Mouse (Mus musculus) forebrain, embryonic 10.5 days (tissue): ENCODE measurements at regions not wholly inside any gene's neighbourhood (a gene's known extent, or its start where the extent isn't known, plus 50 kb on each side); places are given as distances from the start of the nearest gene placed in this dataset.

Experiments
- DNase-seq: peaks from one replicate; pipeline ENCODE4 v3.0.0-alpha.2; 2017; ENCODE audit warnings: low spot score; ENCODE audit errors: extremely low spot score
- H3K27ac ChIP-seq: fragments of 300-500 bp; sonication (generic); 2 replicates; pipeline ENCODE4 v1.5.1; 2016; ENCODE audit warnings: mild to moderate bottlenecking
- H3K27me3 ChIP-seq: fragments of 300-500 bp; sonication (generic); 2 replicates; pipeline ENCODE4 v1.6.1; 2016; ENCODE audit warnings: mild to moderate bottlenecking; ENCODE audit not compliant: poor library complexity, severe bottlenecking
- H3K36me3 ChIP-seq: fragments of 300-500 bp; sonication (generic); replicated peaks from 2 replicates; pipeline ENCODE4 v1.6.1; 2016; ENCODE audit warnings: mild to moderate bottlenecking, moderate library complexity
- H3K4me1 ChIP-seq: fragments of 300-500 bp; sonication (generic); 2 replicates; pipeline ENCODE4 v1.6.1; 2016
- H3K4me3 ChIP-seq: fragments of 300-500 bp; sonication (generic); 2 replicates; pipeline ENCODE4 v1.5.1; 2016; ENCODE audit warnings: mild to moderate bottlenecking, moderate library complexity
- H3K9me3 ChIP-seq: fragments of 300-500 bp; sonication (generic); 2 replicates; pipeline ENCODE4 v1.6.1; 2016; ENCODE audit warnings: mild to moderate bottlenecking, moderate library complexity
- WGBS: fragments of 180-500 bp; shearing (Covaris S2); methylation state at CpG from one replicate; pipeline ENCODE4 v1.1.7; 2016; 5-methylcytosine and 5-hydroxymethylcytosine counted together

- Histone ChIP-seq H3K27me3 (no peaks in the 10 kb centered on the region), H3K4me3 (no peak overlapping the region), H3K27ac (no peak overlapping the region), H3K9me3 (no peaks in the 10 kb centered on the region), H3K4me1 (no peaks in the 10 kb centered on the region), H3K36me3 (no peaks in the 10 kb centered on the region)
- no peak for DNase-seq
- 73% methylated on average over 6 of the region's 7 CpGs for WGBS
Observed at GRCm38 (mm10) chr6:147954967-147955830, 91.9 kb upstream of the Far2 start.

GRCm38 (mm10) chr6:147964739-147965138, 82.3 kb upstream of the Far2 start:
- Histone ChIP-seq H3K4me1 (no peaks in the 10 kb centered on the region), H3K36me3 (no peaks in the 10 kb centered on the region), H3K4me3 (no peak overlapping the region), H3K27me3 (no peaks in the 10 kb centered on the region), H3K27ac (no peak overlapping the region), H3K9me3 (no peaks in the 10 kb centered on the region)
- DNase-seq = no peak
- 90% methylated on average over 4 of the region's 4 CpGs for WGBS

DNA sequence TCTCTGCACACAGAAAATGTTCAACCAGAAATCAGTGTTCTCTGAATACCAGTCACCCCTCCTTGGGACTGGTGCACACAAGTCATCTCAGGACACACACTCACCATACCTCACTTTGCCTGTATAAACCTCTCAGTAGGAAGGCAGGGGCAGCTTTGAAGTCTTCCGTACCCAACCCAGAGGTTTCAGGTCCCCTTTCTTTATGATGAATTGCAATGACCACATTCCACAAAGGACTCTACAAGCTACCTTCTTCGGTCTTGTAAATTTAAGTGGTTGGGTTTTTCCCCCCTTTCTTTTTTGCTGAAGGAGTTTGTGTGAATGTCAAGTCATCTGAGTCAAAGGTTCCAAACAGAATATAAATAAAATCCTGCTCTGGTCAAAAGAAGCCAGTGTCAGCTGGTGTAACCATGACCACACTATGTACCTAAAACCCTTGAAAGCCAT, 76.9 kb upstream of the Far2 start:
- Histone ChIP-seq H3K4me3 (no peak overlapping the region), H3K36me3 (no peaks in the 10 kb centered on the region), H3K27ac (no peak overlapping the region), H3K27me3 (no peaks in the 10 kb centered on the region), H3K9me3 (no peaks in the 10 kb centered on the region), H3K4me1 (no peaks in the 10 kb centered on the region)
- no peak for DNase-seq
- 93% methylated on average over 2 of the region's 2 CpGs for WGBS

GRCm38 (mm10) chr6:147972552-147972951, 74.5 kb upstream of the Far2 start:
- no peak for DNase-seq
- WGBS = 57% methylated on average over 1 of the region's 1 CpGs
- Histone ChIP-seq H3K27me3 (no peaks in the 10 kb centered on the region), H3K4me1 (no peaks in the 10 kb centered on the region), H3K27ac (no peak overlapping the region), H3K4me3 (no peak overlapping the region), H3K36me3 (no peaks in the 10 kb centered on the region), H3K9me3 (no peaks in the 10 kb centered on the region)

GRCm38 (mm10) chr6:147973059-147973458, 74.0 kb upstream of the Far2 start:
- no peak overlapping the region for H3K4me3 ChIP-seq
- H3K27ac ChIP-seq = no peak overlapping the region
- no peak for DNase-seq
- no peaks in the 10 kb centered on the region for H3K4me1 ChIP-seq
- H3K9me3 ChIP-seq = no peaks in the 10 kb centered on the region
- no peaks in the 10 kb centered on the region for H3K27me3 ChIP-seq
- 88% methylated on average over 2 of the region's 2 CpGs for WGBS
- H3K36me3 ChIP-seq = no peaks in the 10 kb centered on the region

DNA sequence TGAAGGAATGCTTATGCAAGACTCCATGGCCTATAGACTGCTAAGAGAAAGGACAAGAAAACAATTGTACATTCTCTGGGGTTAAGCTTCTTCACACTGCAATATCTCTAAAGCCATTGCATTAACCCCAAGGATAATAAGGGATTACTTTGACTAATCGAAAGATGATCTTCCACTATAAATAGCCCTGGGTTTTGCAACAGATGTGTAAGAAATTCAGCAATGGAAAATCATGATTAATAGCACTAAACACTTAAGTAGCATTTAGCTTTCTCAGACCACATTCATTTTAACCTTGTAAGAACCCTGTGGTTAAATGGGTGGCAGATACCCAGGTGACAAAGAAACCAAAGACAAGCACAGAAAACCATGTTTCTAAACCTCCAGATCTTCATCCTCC, 71.1 kb upstream of the Far2 start:
- DNase-seq = no peak
- Histone ChIP-seq H3K27me3 (no peaks in the 10 kb centered on the region), H3K27ac (no peak overlapping the region), H3K36me3 (no peaks in the 10 kb centered on the region), H3K9me3 (no peaks in the 10 kb centered on the region), H3K4me1 (no peaks in the 10 kb centered on the region), H3K4me3 (no peak overlapping the region)
- WGBS = 88% methylated on average over 1 of the region's 1 CpGs

- DNase-seq = no peak
- Histone ChIP-seq H3K9me3 (no peaks in the 10 kb centered on the region), H3K27me3 (no peaks in the 10 kb centered on the region), H3K36me3 (no peaks in the 10 kb centered on the region), H3K27ac (no peak overlapping the region), H3K4me1 (no peaks in the 10 kb centered on the region), H3K4me3 (no peak overlapping the region)
- 75% methylated on average over 4 of the region's 4 CpGs for WGBS
Observed at GRCm38 (mm10) chr6:147989381-147989780, 57.7 kb upstream of the Far2 start.
